Mouse (Mus musculus): ENCODE measurements around the gene Cntln.

- TF ChIP-seq POLR2A (IDR thresholded peaks at IDR 0.05; ENCODE audit: control insufficient read depth, extremely low read depth, insufficient read depth, low read length, poor library complexity) = no peak
- TF ChIP-seq CTCF (IDR thresholded peaks at IDR 0.05; ENCODE audit: borderline replicate concordance, control insufficient read depth, extremely low read depth, insufficient read depth, low read length, poor library complexity) = no peak
Observed at GRCm38 (mm10) chr4:84883646-84884045, 463 bp upstream of the Cntln start.

Data from thymus, adult 2 months (tissue).